Mouse (Mus musculus): ENCODE results near the gene 6030408B16Rik. TPM values are rescaled to one million over a fixed set of nuclear protein-coding genes. Genes with fewer than 3 reads are reported as not detected.

Gene 6030408B16Rik
- polyA plus RNA-seq, 1 experiment from 2014 or later = not detected

- DNase-seq (ENCODE audit: low read depth, low spot score) = no peak
Observed at GRCm38 (mm10) chr15:101311087-101311770, 18.2 kb downstream of the 6030408B16Rik start.

GRCm38 (mm10) chr15:101312006-101312405 is 19.0 kb downstream of the 6030408B16Rik start:
- ChIA-PET CTCF (interaction anchor here (1.1 to 2.2 kb wide), 5 partner anchors 15 to 90 kb away, joined by 3 to 10 read pairs (median 4); no protein-coding TSS in a partner anchor), POLR2A (no interaction called here)
- ATAC-seq = no peak
- TF ChIP-seq CTCF (IDR thresholded peaks at IDR 0.05) = no peak
- in situ Hi-C loops (cut with MboI; ENCODE audit: low pct_unique_long_range_greater_than_20kb) = no loop called here
- H3K27me3 ChIP-seq = no peaks in the 10 kb centered on the region
- no peak for DNase-seq (ENCODE audit: low read depth, low spot score)

More at GRCm38 (mm10) chr15:101311087-101311770, 18.2 kb downstream of the 6030408B16Rik start:
- POLR2A ChIA-PET = interaction anchor here (0.6 kb wide), 2 partner anchors 18 to 1334 kb away, joined by 3 to 4 read pairs; no protein-coding TSS in a partner anchor
- CTCF ChIA-PET = interaction anchor here (1.1 to 2.2 kb wide), 6 partner anchors 16 to 673 kb away, joined by 3 to 10 read pairs (median 4); no protein-coding TSS in a partner anchor
- no peak for ATAC-seq
- no peaks in the 10 kb centered on the region for H3K27me3 ChIP-seq
- TF ChIP-seq CTCF (IDR thresholded peaks at IDR 0.05) = no peak
- in situ Hi-C loops (cut with MboI; ENCODE audit: low pct_unique_long_range_greater_than_20kb) = no loop called here

- DNase-seq (ENCODE audit: low read depth, low spot score) (no peak), ATAC-seq (peak; percentile 3)
- ChIA-PET CTCF (interaction anchor here (1.0 to 4.5 kb wide), 7 partner anchors 10 to 94 kb away, joined by 3 to 44 read pairs (median 8); partner anchors contain the start of gene Atg101), POLR2A (interaction anchor here (1.5 kb wide), 1 partner anchor 24 kb away, joined by 4 read pairs; no protein-coding TSS in a partner anchor)
- no peaks in the 10 kb centered on the region for H3K27me3 ChIP-seq
- no peak for TF ChIP-seq CTCF (IDR thresholded peaks at IDR 0.05)
- in situ Hi-C loops (cut with MboI; ENCODE audit: low pct_unique_long_range_greater_than_20kb) = no loop called here
Observed at GRCm38 (mm10) chr15:101315378-101315777, 22.4 kb downstream of the 6030408B16Rik start.

- ATAC-seq (peak; percentile 65), DNase-seq (ENCODE audit: low read depth, low spot score) (no peak)
- in situ Hi-C loops (cut with MboI; ENCODE audit: low pct_unique_long_range_greater_than_20kb) = no loop called here
- ChIA-PET POLR2A (interaction anchor here (0.6 to 1.5 kb wide), 2 partner anchors 25 to 56 kb away, joined by 4 read pairs; no protein-coding TSS in a partner anchor), CTCF (interaction anchor here (0.7 to 4.5 kb wide), 14 partner anchors 10 to 764 kb away, joined by 3 to 44 read pairs (median 4); partner anchors contain the start of genes 6030408B16Rik and Atg101)
- H3K27me3 ChIP-seq = no peaks in the 10 kb centered on the region
- TF ChIP-seq CTCF (IDR thresholded peaks at IDR 0.05) = peak; percentile 96
Observed at GRCm38 (mm10) chr15:101315832-101316231, 22.8 kb downstream of the 6030408B16Rik start.

- ChIA-PET POLR2A (interaction anchor here (0.6 to 1.5 kb wide), 2 partner anchors 25 to 56 kb away, joined by 4 read pairs; no protein-coding TSS in a partner anchor), CTCF (interaction anchor here (0.7 to 4.5 kb wide), 14 partner anchors 10 to 763 kb away, joined by 3 to 44 read pairs (median 4); partner anchors contain the start of genes 6030408B16Rik and Atg101)
Observed at GRCm38 (mm10) chr15:101316279-101316912, 23.4 kb downstream of the 6030408B16Rik start.

GRCm38 (mm10) chr15:101316913-101317813 is 24.2 kb downstream of the 6030408B16Rik start:
- ChIA-PET CTCF (interaction anchor here (1.2 to 4.5 kb wide), 4 partner anchors 9 to 99 kb away, joined by 3 to 44 read pairs (median 30); partner anchors contain the start of gene Atg101), POLR2A (no interaction called here)
- no peak for DNase-seq (ENCODE audit: low read depth, low spot score)
- in situ Hi-C loops (cut with MboI; ENCODE audit: low pct_unique_long_range_greater_than_20kb) = no loop called here
- ATAC-seq = no peak
- no peaks in the 10 kb centered on the region for H3K27me3 ChIP-seq
- TF ChIP-seq CTCF (IDR thresholded peaks at IDR 0.05) = no peak

More at GRCm38 (mm10) chr15:101316279-101316912, 23.4 kb downstream of the 6030408B16Rik start:
- ATAC-seq = no peak
- DNase-seq (ENCODE audit: low read depth, low spot score) = no peak
- in situ Hi-C loops (cut with MboI; ENCODE audit: low pct_unique_long_range_greater_than_20kb) = no loop called here
- TF ChIP-seq CTCF (IDR thresholded peaks at IDR 0.05) = no peak
- H3K27me3 ChIP-seq = no peaks in the 10 kb centered on the region

GRCm38 (mm10) chr15:101317814-101318500 is 24.9 kb downstream of the 6030408B16Rik start:
- no peak for DNase-seq (ENCODE audit: low read depth, low spot score)
- in situ Hi-C loops (cut with MboI; ENCODE audit: low pct_unique_long_range_greater_than_20kb) = no loop called here
- no peak for ATAC-seq
- no peaks in the 10 kb centered on the region for H3K27me3 ChIP-seq
- no peak for TF ChIP-seq CTCF (IDR thresholded peaks at IDR 0.05)
- ChIA-PET POLR2A (no interaction called here), CTCF (interaction anchor here (4.4 kb wide), 1 partner anchor 79 kb away, joined by 44 read pairs; no protein-coding TSS in a partner anchor)

- no peaks in the 10 kb centered on the region for H3K27me3 ChIP-seq
- ChIA-PET CTCF (no interaction called here), POLR2A (no interaction called here)
- TF ChIP-seq CTCF (IDR thresholded peaks at IDR 0.05) = no peak
- in situ Hi-C loops (cut with MboI; ENCODE audit: low pct_unique_long_range_greater_than_20kb) = no loop called here
- ATAC-seq (no peak), DNase-seq (ENCODE audit: low read depth, low spot score) (no peak)
Observed at GRCm38 (mm10) chr15:101318889-101319765, 26.1 kb downstream of the 6030408B16Rik start.
